Mouse (Mus musculus): Measurements from ENCODE around the gene Cd5. TPM values are rescaled to one million over a fixed set of nuclear protein-coding genes. Genes with fewer than 3 reads are reported as not detected.

Gene Cd5
- total RNA-seq, 2 experiments from 2014 or later = 0.34 to 0.48 TPM

GRCm38 (mm10) chr19:10685081-10685480, 53.7 kb downstream of the Cd5 start:
- intact Hi-C loops (cut with DNase I) = no loop called here
- DNase-seq (ENCODE audit: low spot score) = no peak

- DNase-seq (ENCODE audit: low spot score) = no peak
- intact Hi-C loops (cut with DNase I) = no loop called here
Measured at GRCm38 (mm10) chr19:10681571-10681970, 57.2 kb downstream of the Cd5 start.

GRCm38 (mm10) chr19:10678772-10679067, 60.1 kb downstream of the Cd5 start:
- DNase-seq (ENCODE audit: low spot score) = no peak
- intact Hi-C loops (cut with DNase I) = loop anchor here (1.0 to 5.0 kb wide), 2 partner anchors 31 to 279 kb away; no protein-coding TSS in a partner anchor

GRCm38 (mm10) chr19:10677915-10678771, 60.7 kb downstream of the Cd5 start, which contains the start of gene Pga5:
Pga5 (minus strand) TSS chr19:10678071.
- intact Hi-C loops (cut with DNase I) = loop anchor here (1.0 to 5.0 kb wide), 2 partner anchors 31 to 279 kb away; no protein-coding TSS in a partner anchor
- peak; percentile 40 for DNase-seq (ENCODE audit: low spot score)

GRCm38 (mm10) chr19:10676656-10677055, 62.1 kb downstream of the Cd5 start:
- intact Hi-C loops (cut with DNase I) = loop anchor here (5.0 kb wide), 1 partner anchor 281 kb away; no protein-coding TSS in a partner anchor
- DNase-seq (ENCODE audit: low spot score) = no peak

- intact Hi-C loops (cut with DNase I) = no loop called here
- no peak for DNase-seq (ENCODE audit: low spot score)
Measured at GRCm38 (mm10) chr19:10673275-10673674, 65.5 kb downstream of the Cd5 start.

- intact Hi-C loops (cut with DNase I) = no loop called here
Measured at GRCm38 (mm10) chr19:10671854-10672417, 66.9 kb downstream of the Cd5 start.

GRCm38 (mm10) chr19:10671319-10671718, 67.5 kb downstream of the Cd5 start:
- no peak for DNase-seq (ENCODE audit: low spot score)
- intact Hi-C loops (cut with DNase I) = no loop called here

More at GRCm38 (mm10) chr19:10671854-10672417, 66.9 kb downstream of the Cd5 start:
- no peak for DNase-seq (ENCODE audit: low spot score)

Other genes starting within 250 kb of the Cd5 start
- 10 to 100 TPM; 24.8 to 28.4 TPM for gene Cpsf7, start 213.7 kb downstream of the Cd5 start, total RNA-seq (2021)
- gene Sdhaf2, start 212.9 kb downstream of the Cd5 start, total RNA-seq (2021) = 10 to 100 TPM; 71.6 to 72.2 TPM
- 1 to 10 TPM; 4.1 to 4.6 TPM for gene Tmem216, start 182.8 kb downstream of the Cd5 start, total RNA-seq (2021)
- gene Cyb561a3, start 161.8 kb downstream of the Cd5 start, total RNA-seq (2021) = 1 to 10 TPM; 9.5 to 10.0 TPM
- gene Tmem138, start 161.6 kb downstream of the Cd5 start, total RNA-seq (2021) = 1 to 10 TPM; 2.9 to 3.0 TPM
- gene Ddb1, start 133.7 kb downstream of the Cd5 start, total RNA-seq (2021) = 100 to 1,000 TPM; 154 to 166 TPM
- 1 to 10 TPM; 9.1 to 9.3 TPM for gene Tkfc, start 133.3 kb downstream of the Cd5 start, total RNA-seq (2021)
- not detected for gene Vwce, start 104.8 kb downstream of the Cd5 start, total RNA-seq (2021)
- not detected for gene Pga5, start 60.9 kb downstream of the Cd5 start, total RNA-seq (2021)
- 10 to 100 TPM; 21.1 to 21.8 TPM for gene Vps37c, start 50.3 kb downstream of the Cd5 start, total RNA-seq (2021)
- gene Cd6, start 91.1 kb upstream of the Cd5 start, total RNA-seq (2021) = under 1 TPM; 0.16 to 0.36 TPM
- gene Slc15a3, start 100.7 kb upstream of the Cd5 start, total RNA-seq (2021) = 1 to 10 TPM; 2.1 to 2.2 TPM
- 10 to 100 TPM; 15.6 to 17.9 TPM for gene Tmem132a, start 130.9 kb upstream of the Cd5 start, total RNA-seq (2021)
- gene Tmem109, start 143.0 kb upstream of the Cd5 start, total RNA-seq (2021) = 10 to 100 TPM; 82.8 to 87.8 TPM
- 100 to 1,000 TPM; 213 to 229 TPM for gene Prpf19, start 156.2 kb upstream of the Cd5 start, total RNA-seq (2021)
- gene Zp1, start 181.6 kb upstream of the Cd5 start, total RNA-seq (2021) = not detected
- under 1 TPM in 1 of 2 experiments, not detected in 1; 0.08 TPM for gene Ptgdr2, start 198.2 kb upstream of the Cd5 start, total RNA-seq (2021)
- 1 to 10 TPM; 5.7 to 6.2 TPM for gene Ccdc86, start 210.3 kb upstream of the Cd5 start, total RNA-seq (2021)
- not detected for gene Ms4a10, start 235.7 kb upstream of the Cd5 start, total RNA-seq (2021)